Mouse (Mus musculus): ENCODE data around the gene Tspan18.

DNA sequence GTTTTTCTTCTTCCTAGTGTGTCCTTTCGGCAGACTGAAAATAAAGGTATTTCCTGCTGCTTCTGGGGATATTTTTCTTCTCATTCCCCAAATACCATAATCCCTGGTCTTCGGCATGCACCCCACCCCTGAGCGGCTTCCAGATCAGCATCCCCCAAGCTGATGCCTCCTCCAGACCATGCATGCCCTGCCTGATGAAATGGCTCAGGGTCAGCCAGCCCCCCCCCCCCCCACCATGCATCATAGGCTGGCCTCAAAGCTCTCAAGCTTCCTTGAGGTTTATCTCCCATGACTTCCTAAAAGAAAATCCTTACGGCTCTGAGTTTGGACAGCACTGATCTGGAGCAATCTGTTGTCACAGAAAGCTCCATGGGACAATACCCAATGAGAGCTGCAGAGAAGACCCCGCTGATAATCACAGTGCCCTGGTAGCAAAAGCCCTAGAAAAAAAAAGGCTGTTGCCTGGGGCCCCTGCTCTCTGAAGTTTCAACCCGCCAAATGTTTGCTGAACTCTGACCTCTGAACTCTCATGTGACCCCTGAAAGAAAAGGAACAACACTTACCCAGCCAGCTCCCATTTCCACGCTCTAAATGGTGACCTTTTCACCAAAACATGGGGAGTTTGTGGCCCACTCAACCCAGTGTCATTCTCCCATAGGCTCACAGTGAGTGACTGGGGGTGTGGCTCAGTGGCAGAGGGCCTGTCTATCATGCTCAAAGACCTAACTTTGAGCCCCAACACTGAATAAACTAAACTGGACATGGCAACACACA is 43.8 kb downstream of the Tspan18 start:
- TF ChIP-seq POLR2A (IDR thresholded peaks at IDR 0.05; ENCODE audit: insufficient read depth, low read depth, low read length) (no peak), CTCF (IDR thresholded peaks at IDR 0.05) (no peak)

Measured in heart, adult 2 months (tissue).